Mouse (Mus musculus) left cerebral cortex, adult 2 months (tissue): Measurements from ENCODE around the gene Mstn. TPM values are rescaled to one million over a fixed set of nuclear protein-coding genes. Genes with fewer than 3 reads are reported as not detected.

Source experiments
- DNase-seq, 2 experiments: peaks; one replicate each; pipeline ENCODE4 v3.0.0; 2021 to 2022; ENCODE audit warnings: low spot score in 2 of 2, mixed read lengths in 1 of 2; ENCODE audit errors: extremely low spot score in 1 of 2
- H3K27ac ChIP-seq: fragments of 200-600 bp; 2 replicates; pipeline ENCODE4 v1.8.1; 2022
- H3K4me3 ChIP-seq: fragments of 200-600 bp; 2 replicates; pipeline ENCODE4 v1.8.1; 2022
- CTCF ChIP-seq: fragments of 200-600 bp; IDR thresholded peaks from 2 replicates; pipeline ENCODE4 v1.8.1; 2022; ENCODE audit warnings: antibody characterized with exemption, mild to moderate bottlenecking, moderate library complexity
- intact Hi-C: fragments of 180-260 bp; cut with DNase I; formaldehyde crosslinking; loops from one replicate; pipeline ENCODE4 v1.15.1; 2025
- total RNA-seq, 2 experiments: library from RNA; stranded (reverse); gene quantifications; 2 replicates each; pipeline ENCODE4 v1.2.3; 2021

The Mstn gene
- total RNA-seq, 2 experiments from 2014 or later, result 0.33 to 0.50 TPM

GRCm38 (mm10) chr1:53061871-53062608 is 600 bp downstream of the Mstn start:
- peak overlapping the region; percentile 32; the same call in 1 of the 2 replicates for H3K4me3 ChIP-seq
- intact Hi-C loops, result no loop called here
- TF ChIP-seq CTCF, result no peak
- no peak for DNase-seq
- no peak overlapping the region for H3K27ac ChIP-seq

- DNase-seq, result no peak
- no peak for TF ChIP-seq CTCF
- H3K4me3 ChIP-seq, result no peak overlapping the region
- intact Hi-C loops, result no loop called here
- no peak overlapping the region for H3K27ac ChIP-seq
Observed at GRCm38 (mm10) chr1:53063921-53064320, 2.5 kb downstream of the Mstn start.

GRCm38 (mm10) chr1:53069726-53070514 is 8.5 kb downstream of the Mstn start:
- TF ChIP-seq CTCF, result no peak
- Histone ChIP-seq H3K4me3 (no peak overlapping the region), H3K27ac (no peak overlapping the region)
- DNase-seq, result no peak
- intact Hi-C loops, result no loop called here

- H3K4me3 ChIP-seq, result no peak overlapping the region
- no peak for TF ChIP-seq CTCF
- intact Hi-C loops, result no loop called here
- DNase-seq, result no peak
- no peak overlapping the region for H3K27ac ChIP-seq
Observed at GRCm38 (mm10) chr1:53070664-53071175, 9.3 kb downstream of the Mstn start.

DNA sequence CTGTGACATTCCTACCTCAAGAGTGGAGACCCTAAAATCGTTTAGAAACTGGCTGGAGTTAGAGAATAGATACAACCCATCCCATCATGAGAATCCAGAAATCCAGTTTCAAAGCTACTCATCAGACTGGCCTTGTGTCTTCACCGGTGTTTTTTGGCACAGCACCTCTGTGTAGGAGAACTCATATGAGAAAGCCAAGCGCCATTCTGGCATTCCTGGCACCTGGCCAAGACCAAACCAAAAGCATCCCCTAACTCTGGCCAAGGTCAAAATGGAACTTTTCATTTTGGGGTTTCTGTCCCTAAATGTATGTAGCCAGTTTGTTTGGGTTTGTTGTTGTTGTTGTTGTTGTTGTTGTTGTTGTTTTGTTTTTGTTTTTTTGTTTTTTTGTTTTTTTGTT is 15.2 kb downstream of the Mstn start:
- intact Hi-C loops, result no loop called here

GRCm38 (mm10) chr1:53079876-53080275 is 18.4 kb downstream of the Mstn start:
- no peak overlapping the region for H3K27ac ChIP-seq
- no peak for DNase-seq
- no peak for TF ChIP-seq CTCF
- intact Hi-C loops, result no loop called here
- H3K4me3 ChIP-seq, result no peak overlapping the region

More for the DNA sequence above, 15.2 kb downstream of the Mstn start:
- no peak for DNase-seq
- no peak for TF ChIP-seq CTCF
- Histone ChIP-seq H3K27ac (no peak overlapping the region), H3K4me3 (no peak overlapping the region)

DNA sequence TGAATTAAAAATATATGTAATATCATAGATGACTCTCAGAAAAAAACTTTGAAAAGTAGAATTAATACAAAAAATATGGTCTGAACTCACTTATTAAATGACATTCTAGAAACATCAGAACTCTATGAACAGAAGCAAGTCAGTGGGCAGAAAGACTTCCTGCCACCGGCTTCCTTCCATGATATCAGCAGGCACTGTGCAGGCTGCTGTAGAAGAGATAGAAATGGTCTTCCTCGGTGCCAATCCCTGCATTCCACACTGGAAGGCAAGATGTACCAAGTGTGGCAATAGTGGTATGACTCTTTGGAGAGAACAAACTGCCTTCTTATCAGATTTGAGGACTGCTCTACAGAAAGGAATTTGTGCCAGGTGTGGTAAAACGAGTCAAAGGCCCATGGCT is 19.2 kb downstream of the Mstn start:
- no peak for DNase-seq
- no peak for TF ChIP-seq CTCF
- Histone ChIP-seq H3K4me3 (no peak overlapping the region), H3K27ac (no peak overlapping the region)
- intact Hi-C loops, result no loop called here

DNA sequence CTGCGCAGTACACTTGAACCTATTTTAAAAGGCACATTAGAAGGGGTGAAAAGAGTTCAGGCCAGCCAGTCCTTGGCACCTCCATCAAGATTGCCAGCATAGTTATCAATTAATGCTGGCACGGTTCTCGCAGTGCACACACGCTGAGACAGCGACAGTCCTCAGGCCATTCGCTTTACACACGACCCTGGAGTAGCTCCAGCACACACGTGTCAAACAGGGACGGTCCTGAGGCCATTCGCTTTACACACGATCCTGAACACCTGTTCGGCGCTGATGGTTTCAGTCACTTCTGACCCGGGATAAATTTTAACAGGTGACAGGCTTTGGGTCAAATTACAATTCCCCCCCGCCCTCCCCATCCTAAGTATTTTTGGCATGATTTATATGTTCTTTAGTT is 23.8 kb downstream of the Mstn start:
- Histone ChIP-seq H3K27ac (no peak overlapping the region), H3K4me3 (no peak overlapping the region)
- no peak for DNase-seq
- TF ChIP-seq CTCF, result no peak
- intact Hi-C loops, result no loop called here

- intact Hi-C loops, result no loop called here
- DNase-seq, result no peak
- Histone ChIP-seq H3K27ac (no peak overlapping the region), H3K4me3 (no peak overlapping the region)
- no peak for TF ChIP-seq CTCF
Observed at GRCm38 (mm10) chr1:53085991-53086390, 24.6 kb downstream of the Mstn start.

DNA sequence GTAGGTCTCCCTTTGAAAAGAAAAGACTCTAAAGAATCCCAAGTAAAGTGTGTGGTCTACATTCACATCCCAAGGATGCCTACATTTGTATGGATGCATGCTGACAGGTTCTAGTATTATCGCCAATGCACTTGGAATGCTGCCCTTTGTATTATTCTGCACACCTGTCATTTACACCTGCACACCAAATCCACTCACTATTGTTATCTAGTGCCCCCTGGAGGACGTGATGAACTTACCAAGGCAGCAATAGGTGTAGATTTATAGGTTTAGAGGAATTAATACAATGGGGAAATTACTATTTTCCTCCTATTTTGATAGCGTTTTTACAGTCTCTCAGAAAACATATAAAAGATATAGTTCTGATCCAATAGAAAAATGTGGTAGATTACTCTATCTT is 31.7 kb downstream of the Mstn start:
- no peak for DNase-seq
- intact Hi-C loops, result no loop called here
- peak; percentile 20; the same call in 1 of the 2 replicates for TF ChIP-seq CTCF
- no peak overlapping the region for H3K4me3 ChIP-seq
- H3K27ac ChIP-seq, result no peak overlapping the region

- no peak for TF ChIP-seq CTCF
- Histone ChIP-seq H3K27ac (no peak overlapping the region), H3K4me3 (no peak overlapping the region)
- intact Hi-C loops, result no loop called here
- no peak for DNase-seq
Observed at GRCm38 (mm10) chr1:53110561-53110960, 49.1 kb downstream of the Mstn start.

Other genes starting within 250 kb of the Mstn start
- 10 to 100 TPM; 35.3 to 36.2 TPM for gene Inpp1, start 244.0 kb upstream of the Mstn start, total RNA-seq
- 10 to 100 TPM; 13.2 to 15.4 TPM for gene Hibch, start 216.7 kb upstream of the Mstn start, total RNA-seq
- gene 1700019D03Rik, start 41.5 kb upstream of the Mstn start, total RNA-seq, result 10 to 100 TPM; 12.8 to 13.7 TPM
- gene 1700019A02Rik, start 126.0 kb downstream of the Mstn start, total RNA-seq, result not detected
- gene Pms1, start 235.4 kb downstream of the Mstn start, total RNA-seq, result 10 to 100 TPM; 31.9 to 35.1 TPM
- gene Ormdl1, start 235.5 kb downstream of the Mstn start, total RNA-seq, result 1 to 10 TPM; 7.3 to 8.8 TPM
- not detected for gene Gm28778, start 235.5 kb downstream of the Mstn start, total RNA-seq